Mouse (Mus musculus) intestine, postnatal 0 days (tissue): ENCODE measurements around the gene Mex3d. TPM values are rescaled to one million over a fixed set of nuclear protein-coding genes. Genes with fewer than 3 reads are reported as not detected.
A peak's percentile ranks its signal among the peaks of the same experiment; 100 is the strongest.

ENCODE experiments used
- ATAC-seq: fragments of 200-750 bp; cut with Nextera tagmentation; 2 replicates; pipeline ENCODE4 v1.8.0; 2017; ENCODE audit warnings: mild to moderate bottlenecking, moderate TSS enrichment, moderate library complexity
- H3K27ac ChIP-seq: fragments of 300-500 bp; sonication (generic); 2 replicates; pipeline ENCODE4 v1.5.1; 2014; ENCODE audit warnings: mild to moderate bottlenecking, low read depth, low read length, moderate library complexity
- H3K27me3 ChIP-seq: fragments of 300-500 bp; sonication (generic); replicated peaks from 2 replicates; pipeline ENCODE4 v1.6.1; 2014; ENCODE audit warnings: low read length, mixed read lengths; ENCODE audit not compliant: control insufficient read depth, insufficient read depth
- H3K36me3 ChIP-seq: fragments of 300-500 bp; sonication (generic); 2 replicates; pipeline ENCODE4 v1.6.1; 2014; ENCODE audit warnings: mild to moderate bottlenecking, moderate library complexity; ENCODE audit not compliant: control insufficient read depth, insufficient read depth
- H3K4me1 ChIP-seq: fragments of 300-500 bp; sonication (generic); replicated peaks from 2 replicates; pipeline ENCODE4 v1.6.1; 2014; ENCODE audit warnings: antibody characterized with exemption, low read length, mixed read lengths; ENCODE audit not compliant: control insufficient read depth, insufficient read depth
- H3K4me2 ChIP-seq: fragments of 300-500 bp; sonication (generic); replicated peaks from 2 replicates; pipeline ENCODE4 v1.6.1; 2014; ENCODE audit warnings: low read depth, mild to moderate bottlenecking, moderate library complexity
- H3K4me3 ChIP-seq: fragments of 300-500 bp; sonication (generic); 2 replicates; pipeline ENCODE4 v1.5.1; 2014; ENCODE audit warnings: low read depth, low read length
- H3K9ac ChIP-seq: fragments of 300-500 bp; sonication (generic); 2 replicates; pipeline ENCODE4 v1.6.1; 2014; ENCODE audit warnings: mild to moderate bottlenecking, low read depth, low read length
- H3K9me3 ChIP-seq: fragments of 300-500 bp; sonication (generic); 2 replicates; pipeline ENCODE4 v1.6.1; 2016; ENCODE audit warnings: mixed run types; ENCODE audit not compliant: control insufficient read depth
- CTCF ChIP-seq: sonication (generic); IDR thresholded peaks from 2 replicates; pipeline ENCODE4 v1.5.1; 2016; ENCODE audit warnings: low read depth, mild to moderate bottlenecking, control low read depth, antibody characterized with exemption, moderate library complexity
- WGBS: fragments of 180-500 bp; shearing (Covaris S2); extraction: QIAGEN DNeasy Blood & Tissue Kit; methylation state at CpG from one replicate; pipeline ENCODE4 v1.1.7; 2014; 5-methylcytosine and 5-hydroxymethylcytosine counted together
- polyA plus RNA-seq: library from polyadenylated mRNA; unstranded; fragments of >200 nt; fragmentation: Nextera tagmentation; extraction: Ambion mirVana; gene quantifications from 2 replicates; pipeline ENCODE4 v1.2.1, GENCODE M21; 2015

The Mex3d gene
- polyA plus RNA-seq, 1 experiment from 2014 or later, result 4.2 TPM

- H3K4me3 ChIP-seq, result no peak overlapping the region
- H3K36me3 ChIP-seq, result peaks cover 11% of the 10 kb centered on the region; the same call in 1 of the 2 replicates
- no peak for ATAC-seq
- 4% methylated on average over 7 of the region's 7 CpGs for WGBS
- H3K4me1 ChIP-seq, result no peaks in the 10 kb centered on the region
- H3K9me3 ChIP-seq, result no peaks in the 10 kb centered on the region
- H3K9ac ChIP-seq, result no peak overlapping the region
- H3K27ac ChIP-seq, result no peak overlapping the region
- TF ChIP-seq CTCF, result peak; percentile 93
- H3K4me2 ChIP-seq, result no peak overlapping the region
- H3K27me3 ChIP-seq, result no peaks in the 10 kb centered on the region
These were observed 11.3 kb downstream of the Mex3d start for GRCm38 (mm10) chr10:80376160-80376559.

- TF ChIP-seq CTCF, result peak; percentile 83
- peak; percentile 51 for ATAC-seq
- no peak overlapping the region for H3K4me2 ChIP-seq
- no peaks in the 10 kb centered on the region for H3K9me3 ChIP-seq
- H3K36me3 ChIP-seq, result no peaks in the 10 kb centered on the region
- WGBS, result 29% methylated on average over 6 of the region's 6 CpGs
- no peak overlapping the region for H3K9ac ChIP-seq
- no peak overlapping the region for H3K27ac ChIP-seq
- H3K4me3 ChIP-seq, result no peak overlapping the region
- H3K4me1 ChIP-seq, result no peaks in the 10 kb centered on the region
- no peaks in the 10 kb centered on the region for H3K27me3 ChIP-seq
These were observed 13.4 kb downstream of the Mex3d start for GRCm38 (mm10) chr10:80374063-80374462.

GRCm38 (mm10) chr10:80372706-80373105 is 14.8 kb downstream of the Mex3d start:
- H3K27ac ChIP-seq, result no peak overlapping the region
- H3K27me3 ChIP-seq, result no peaks in the 10 kb centered on the region
- WGBS, result 88% methylated on average over 6 of the region's 6 CpGs
- TF ChIP-seq CTCF, result no peak
- no peaks in the 10 kb centered on the region for H3K36me3 ChIP-seq
- no peak overlapping the region for H3K4me3 ChIP-seq
- no peaks in the 10 kb centered on the region for H3K4me1 ChIP-seq
- no peaks in the 10 kb centered on the region for H3K9me3 ChIP-seq
- H3K4me2 ChIP-seq, result no peak overlapping the region
- no peak overlapping the region for H3K9ac ChIP-seq
- ATAC-seq, result no peak

GRCm38 (mm10) chr10:80371983-80372382 is 15.5 kb downstream of the Mex3d start:
- no peak overlapping the region for H3K9ac ChIP-seq
- H3K27me3 ChIP-seq, result no peaks in the 10 kb centered on the region
- no peaks in the 10 kb centered on the region for H3K36me3 ChIP-seq
- no peak for TF ChIP-seq CTCF
- no peak for ATAC-seq
- H3K4me2 ChIP-seq, result no peak overlapping the region
- H3K9me3 ChIP-seq, result no peaks in the 10 kb centered on the region
- WGBS, result 56% methylated on average over 9 of the region's 9 CpGs
- H3K4me3 ChIP-seq, result no peak overlapping the region
- no peak overlapping the region for H3K27ac ChIP-seq
- H3K4me1 ChIP-seq, result no peaks in the 10 kb centered on the region

GRCm38 (mm10) chr10:80371411-80371966 is 16.0 kb downstream of the Mex3d start:
- Histone ChIP-seq H3K4me1 (no peaks in the 10 kb centered on the region), H3K9me3 (no peaks in the 10 kb centered on the region), H3K4me2 (peak overlapping the region; percentile 39; the same call in 1 of the 2 replicates), H3K27ac (no peak overlapping the region), H3K4me3 (no peak overlapping the region), H3K36me3 (no peaks in the 10 kb centered on the region), H3K27me3 (no peaks in the 10 kb centered on the region), H3K9ac (no peak overlapping the region)
- WGBS, result 8% methylated on average over 12 of the region's 12 CpGs
- TF ChIP-seq CTCF, result no peak
- ATAC-seq, result peak; percentile 39; the same call in 1 of the 2 replicates

- H3K4me1 ChIP-seq, result no peaks in the 10 kb centered on the region
- H3K4me2 ChIP-seq, result no peak overlapping the region
- H3K36me3 ChIP-seq, result no peaks in the 10 kb centered on the region
- no peak overlapping the region for H3K27ac ChIP-seq
- H3K9me3 ChIP-seq, result no peaks in the 10 kb centered on the region
- peak; percentile 42 for TF ChIP-seq CTCF
- no peak for ATAC-seq
- H3K9ac ChIP-seq, result no peak overlapping the region
- H3K4me3 ChIP-seq, result no peak overlapping the region
- WGBS, result 75% methylated on average over 21 of the region's 21 CpGs
- H3K27me3 ChIP-seq, result no peaks in the 10 kb centered on the region; the same call in 1 of the 2 replicates
These were observed 17.3 kb downstream of the Mex3d start for GRCm38 (mm10) chr10:80369995-80370747.
